Mouse (Mus musculus): Measurements from ENCODE around the gene Fxyd6.

DNA sequence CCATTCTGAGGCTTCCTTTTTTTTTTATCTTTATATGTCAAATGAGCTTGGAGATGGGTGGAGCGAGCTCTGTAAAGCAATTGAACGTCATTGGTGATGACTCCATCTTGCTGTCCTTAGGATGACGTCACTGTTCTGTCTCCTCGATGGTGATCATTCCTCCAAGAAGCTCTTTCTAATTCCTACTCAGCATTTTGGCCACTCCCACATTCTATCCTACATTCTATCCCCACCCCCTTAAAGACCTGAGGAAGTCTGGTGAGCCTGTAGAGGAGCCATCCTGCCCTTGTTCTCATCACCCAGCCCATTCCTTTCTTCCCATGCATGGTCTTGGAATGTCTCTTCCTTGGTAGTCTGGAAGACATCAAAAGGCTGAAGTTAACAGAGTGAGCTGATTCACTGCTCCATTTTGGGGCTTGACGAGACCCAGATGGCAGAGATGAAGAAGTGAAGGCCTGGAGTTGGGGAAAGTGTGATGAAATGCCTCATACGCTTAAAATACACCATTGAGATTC is 5.1 kb downstream of the Fxyd6 start:
- TF ChIP-seq POLR2A (IDR thresholded peaks at IDR 0.05; ENCODE audit: extremely low read depth, insufficient read depth, low read length) (no peak), CTCF (IDR thresholded peaks at IDR 0.05; ENCODE audit: low read depth, low read length) (no peak)

Data from liver, adult 2 months (tissue).